Mouse (Mus musculus) testis, adult 2 months (tissue): ENCODE data around the gene Abhd11.

Experiments used
- CTCF ChIP-seq: fragments of 200-500 bp; IDR thresholded peaks from 2 replicates; pipeline ENCODE4 v1.5.1; 2012; ENCODE audit warnings: low read depth, mild to moderate bottlenecking, inconsistent platforms, low read length, moderate library complexity; ENCODE audit not compliant: control insufficient read depth, insufficient read depth, insufficient replicate concordance
- POLR2A ChIP-seq: fragments of 200-500 bp; IDR thresholded peaks from 2 replicates; pipeline ENCODE4 v1.6.1; 2012; ENCODE audit warnings: low read depth, mild to moderate bottlenecking, inconsistent platforms, low read length, moderate library complexity; ENCODE audit not compliant: control insufficient read depth

DNA sequence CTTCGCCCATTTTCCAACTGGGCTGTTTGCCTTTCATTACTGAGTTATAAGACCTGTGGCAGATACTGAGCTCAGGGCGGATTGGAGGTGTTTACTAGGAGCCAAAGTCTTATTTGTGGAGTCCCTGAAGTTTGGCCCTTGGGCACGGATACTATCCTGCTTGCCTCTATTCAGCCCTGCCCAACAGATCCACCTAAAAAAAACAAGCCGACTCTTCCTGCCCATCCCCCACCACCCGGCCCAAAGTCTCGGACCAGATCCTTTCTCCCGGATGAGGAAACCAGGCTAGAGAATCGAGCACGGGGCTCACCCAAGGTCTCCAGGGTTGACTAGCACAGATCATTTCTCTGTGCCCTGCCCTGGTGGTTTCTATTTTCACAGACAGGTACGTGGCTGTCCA lies 27.8 kb upstream of the Abhd11 start:
- TF ChIP-seq POLR2A (no peak), CTCF (no peak)
